Mouse (Mus musculus) brain, embryonic 14.5 days (tissue): ENCODE data around the gene Iglon5.

Source experiments
- CTCF ChIP-seq: fragments of 200-500 bp; IDR thresholded peaks from 2 replicates; pipeline ENCODE4 v1.5.1; 2012; ENCODE audit warnings: inconsistent platforms, mild to moderate bottlenecking, moderate library complexity, borderline replicate concordance; ENCODE audit not compliant: insufficient read depth, insufficient read length; ENCODE audit errors: extremely low read depth
- POLR2A ChIP-seq: fragments of 200-500 bp; IDR thresholded peaks from 2 replicates; pipeline ENCODE4 v1.6.1; 2012; ENCODE audit warnings: mild to moderate bottlenecking, inconsistent platforms, borderline replicate concordance; ENCODE audit not compliant: poor library complexity, insufficient read depth, insufficient read length, severe bottlenecking; ENCODE audit errors: extremely low read depth

DNA sequence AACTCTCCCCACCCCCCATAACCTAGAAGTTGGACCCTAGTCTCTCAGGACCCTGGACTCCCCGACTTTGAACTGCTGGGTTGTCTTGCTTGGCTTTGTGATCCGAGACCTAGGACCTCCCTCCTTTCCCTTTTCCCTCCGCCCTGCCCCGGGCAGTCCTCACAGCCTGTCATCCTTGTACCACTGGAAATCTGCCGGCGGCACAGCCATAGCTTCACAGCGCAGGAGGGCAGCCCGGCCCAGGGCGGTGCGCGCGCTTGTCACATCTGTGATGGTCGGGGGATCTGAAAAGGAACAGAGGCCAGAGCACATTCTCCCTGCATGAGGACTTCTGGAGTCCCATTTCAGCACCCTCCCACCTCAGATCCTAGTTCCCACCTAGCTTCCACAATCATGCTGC lies 13.5 kb downstream of the Iglon5 start:
- no peak for TF ChIP-seq POLR2A
- TF ChIP-seq CTCF: no peak
